Mouse (Mus musculus) G1E (cell line): ENCODE results near the gene Plekhj1. TPM values are rescaled to one million over a fixed set of nuclear protein-coding genes. Genes with fewer than 3 reads are reported as not detected.
A peak's percentile ranks its signal among the peaks of the same experiment; 100 is the strongest.

ENCODE experiments used
- ATAC-seq: 2 replicates; pipeline ENCODE4 v1.8.0; 2016; ENCODE audit warnings: mild to moderate bottlenecking; ENCODE audit not compliant: insufficient number of reproducible peaks, poor library complexity, low FRiP score, severe bottlenecking; ENCODE audit errors: extremely low read depth
- DNase-seq: peaks from one replicate; pipeline ENCODE4 v3.0.0; 2012; ENCODE audit warnings: low spot score
- H3K27me3 ChIP-seq: 2 replicates; pipeline ENCODE4 v1.6.1; 2012; ENCODE audit warnings: mild to moderate bottlenecking, low read length, inconsistent platforms; ENCODE audit not compliant: insufficient read depth
- H3K36me3 ChIP-seq: replicated peaks from 2 replicates; pipeline ENCODE3; 2012; ENCODE audit warnings: mild to moderate bottlenecking, inconsistent platforms
- H3K4me1 ChIP-seq: 2 replicates; pipeline ENCODE4 v1.6.1; 2012; ENCODE audit warnings: low read depth, low read length, inconsistent platforms, mixed read lengths; ENCODE audit not compliant: insufficient read depth
- H3K4me3 ChIP-seq: 2 replicates; pipeline ENCODE4 v1.5.1; 2012; ENCODE audit warnings: low read depth, mild to moderate bottlenecking, inconsistent platforms, low read length, moderate library complexity, mixed read lengths
- H3K9me3 ChIP-seq: replicated peaks from 2 replicates; pipeline ENCODE4 v1.6.1; 2012; ENCODE audit warnings: inconsistent platforms
- CTCF ChIP-seq: IDR thresholded peaks from 2 replicates; pipeline ENCODE4 v1.5.1; 2012; ENCODE audit warnings: low read depth, low read length, inconsistent platforms, mixed read lengths
- GATA1 ChIP-seq: IDR thresholded peaks from 2 replicates; pipeline ENCODE4 v1.6.1; 2012; ENCODE audit warnings: borderline replicate concordance, low read length, inconsistent platforms, mixed read lengths
- GATA2 ChIP-seq: IDR thresholded peaks from 2 replicates; pipeline ENCODE4 v1.6.1; 2012; ENCODE audit warnings: low read depth, low read length, inconsistent platforms, borderline replicate concordance
- POLR2AphosphoS5 ChIP-seq: IDR thresholded peaks from 2 replicates; pipeline ENCODE4 v1.6.1; 2012; ENCODE audit warnings: low read depth, low read length, inconsistent platforms; ENCODE audit not compliant: insufficient replicate concordance
- TAL1 ChIP-seq: conservative IDR thresholded peaks from 2 replicates; pipeline ENCODE4 v1.6.1; 2012; ENCODE audit warnings: low read depth, low read length, inconsistent platforms, mixed read lengths
- polyA plus RNA-seq: library from polyadenylated mRNA; stranded (reverse); fragments of >175 nt; gene quantifications from 2 replicates; pipeline ENCODE4 v1.2.3, GENCODE M21; 2012
- total RNA-seq, 2 experiments: library from RNA; stranded (forward) in 1 of 2; stranded (reverse) in 1 of 2; fragments of 200-1000 nt in 1 of 2; fragments of >200 nt in 1 of 2; fragmentation: Nextera tagmentation in 1 of 2; gene quantifications; 2 replicates each; pipeline ENCODE4 v1.2.3; 2014 to 2017

Gene Plekhj1
- total and polyA plus RNA-seq, 3 experiments, result 68.0 to 325 (median 122) TPM

GRCm38 (mm10) chr10:80793803-80794202, 4.6 kb downstream of the Plekhj1 start:
- ATAC-seq (no peak), DNase-seq (no peak)
- H3K4me1 ChIP-seq, result peaks cover 69% of the 10 kb centered on the region
- TF ChIP-seq POLR2AphosphoS5 (no peak), CTCF (no peak), GATA1 (no peak), TAL1 (no peak), GATA2 (no peak)
- peak overlapping the region; percentile 42; the same call in 1 of the 2 replicates for H3K4me3 ChIP-seq
- H3K27me3 ChIP-seq, result no peaks in the 10 kb centered on the region
- no peaks in the 10 kb centered on the region for H3K9me3 ChIP-seq
- H3K36me3 ChIP-seq, result peaks cover 86% of the 10 kb centered on the region

GRCm38 (mm10) chr10:80793033-80793784, 5.2 kb downstream of the Plekhj1 start:
- H3K4me1 ChIP-seq, result peaks cover 71% of the 10 kb centered on the region
- peak overlapping the region; percentile 3; the same call in 1 of the 2 replicates for H3K4me3 ChIP-seq
- no peaks in the 10 kb centered on the region for H3K27me3 ChIP-seq
- no peaks in the 10 kb centered on the region for H3K9me3 ChIP-seq
- H3K36me3 ChIP-seq, result peaks cover 92% of the 10 kb centered on the region
- no peak for ATAC-seq
- DNase-seq, result no peak
- TF ChIP-seq TAL1, result no peak
- TF ChIP-seq GATA2, result no peak
- no peak; the same call in 1 of the 2 replicates for TF ChIP-seq POLR2AphosphoS5
- no peak for TF ChIP-seq GATA1
- no peak for TF ChIP-seq CTCF

- Histone ChIP-seq H3K4me1 (peaks cover 71% of the 10 kb centered on the region), H3K9me3 (no peaks in the 10 kb centered on the region), H3K36me3 (peaks cover 99% of the 10 kb centered on the region), H3K27me3 (no peaks in the 10 kb centered on the region), H3K4me3 (no peak overlapping the region; the same call in 1 of the 2 replicates)
- ATAC-seq, result no peak
- DNase-seq, result no peak
- no peak for TF ChIP-seq TAL1
- no peak for TF ChIP-seq CTCF
- no peak for TF ChIP-seq GATA1
- TF ChIP-seq GATA2, result no peak
- TF ChIP-seq POLR2AphosphoS5, result no peak
Observed at GRCm38 (mm10) chr10:80792175-80793032, 6.0 kb downstream of the Plekhj1 start.

GRCm38 (mm10) chr10:80791476-80792174, 6.8 kb downstream of the Plekhj1 start:
- no peaks in the 10 kb centered on the region for H3K9me3 ChIP-seq
- no peak for TF ChIP-seq CTCF
- peaks cover 99% of the 10 kb centered on the region for H3K36me3 ChIP-seq
- H3K4me1 ChIP-seq, result peaks cover 69% of the 10 kb centered on the region
- H3K27me3 ChIP-seq, result no peaks in the 10 kb centered on the region
- no peak for DNase-seq
- H3K4me3 ChIP-seq, result peak overlapping the region; percentile 39; the same call in 1 of the 2 replicates
- no peak for ATAC-seq

- Histone ChIP-seq H3K9me3 (no peaks in the 10 kb centered on the region), H3K4me3 (no peak overlapping the region), H3K36me3 (peaks cover 99% of the 10 kb centered on the region), H3K4me1 (peaks cover 62% of the 10 kb centered on the region), H3K27me3 (no peaks in the 10 kb centered on the region)
- ATAC-seq, result no peak
- TF ChIP-seq GATA2 (no peak), GATA1 (no peak), POLR2AphosphoS5 (no peak), TAL1 (no peak), CTCF (no peak)
- no peak for DNase-seq
Observed at GRCm38 (mm10) chr10:80790761-80791404, 7.5 kb downstream of the Plekhj1 start.

- peaks cover 99% of the 10 kb centered on the region for H3K36me3 ChIP-seq
- H3K9me3 ChIP-seq, result no peaks in the 10 kb centered on the region
- H3K4me3 ChIP-seq, result no peak overlapping the region
- H3K4me1 ChIP-seq, result peaks cover 38% of the 10 kb centered on the region
- ATAC-seq, result no peak
- no peak for TF ChIP-seq POLR2AphosphoS5
- no peaks in the 10 kb centered on the region for H3K27me3 ChIP-seq
- no peak for DNase-seq
Observed at GRCm38 (mm10) chr10:80787517-80787916, 10.9 kb downstream of the Plekhj1 start.
